Mouse (Mus musculus): ENCODE data around the gene Abcg5. TPM values are rescaled to one million over a fixed set of nuclear protein-coding genes. Genes with fewer than 3 reads are reported as not detected.

Abcg5 gene
- total and polyA plus RNA-seq, 3 experiments: not detected

- no peaks in the 10 kb centered on the region for H3K79me2 ChIP-seq (ENCODE audit: control insufficient read depth, insufficient read depth, low read length, poor library complexity)
- peaks cover 0 to 2% of the 10 kb centered on the region in 2 experiments; a peak in 2 of 4 replicates for H3K27me3 ChIP-seq (ENCODE audit: control insufficient read depth in 1 of 2, insufficient read depth in 2 of 2, low read length in 2 of 2)
- H3K4me1 ChIP-seq (ENCODE audit: control insufficient read depth in 1 of 2, insufficient read depth in 2 of 2, low read length in 2 of 2): no peaks in the 10 kb centered on the region
- DNase-seq (ENCODE audit: low read depth, low spot score): no peak
- no peak overlapping the region for H3K27ac ChIP-seq (ENCODE audit: control insufficient read depth, low read depth, low read length)
- H3K9ac ChIP-seq (ENCODE audit: control insufficient read depth, low read depth, low read length, poor library complexity, severe bottlenecking): no peak overlapping the region
- no peaks in the 10 kb centered on the region for H3K9me3 ChIP-seq (replicated peaks; ENCODE audit: insufficient read depth, low read length)
- H3K4me3 ChIP-seq (ENCODE audit: control insufficient read depth in 1 of 2, insufficient read depth in 1 of 2, low read depth in 2 of 2, low read length in 2 of 2): no peak overlapping the region
- no peak for TF ChIP-seq BHLHE40 (IDR thresholded peaks at IDR 0.05; ENCODE audit: borderline replicate concordance, low read depth, low read length)
- no peak for TF ChIP-seq MYC (IDR thresholded peaks at IDR 0.05; ENCODE audit: low read depth, low read length)
- no peaks in the 10 kb centered on the region for H3K36me3 ChIP-seq (ENCODE audit: control insufficient read depth in 1 of 2, insufficient read depth in 2 of 2, low read length in 2 of 2)
These were observed 61.6 kb downstream of the Abcg5 start for GRCm38 (mm10) chr17:84621209-84621608.

- H3K4me1 ChIP-seq (ENCODE audit: control insufficient read depth in 1 of 2, insufficient read depth in 2 of 2, low read length in 2 of 2): no peaks in the 10 kb centered on the region
- peaks cover 0 to 2% of the 10 kb centered on the region in 2 experiments; a peak in 2 of 4 replicates for H3K27me3 ChIP-seq (ENCODE audit: control insufficient read depth in 1 of 2, insufficient read depth in 2 of 2, low read length in 2 of 2)
- DNase-seq (ENCODE audit: low read depth, low spot score): no peak
- no peaks in the 10 kb centered on the region for H3K79me2 ChIP-seq (ENCODE audit: control insufficient read depth, insufficient read depth, low read length, poor library complexity)
- no peak overlapping the region for H3K27ac ChIP-seq (ENCODE audit: control insufficient read depth, low read depth, low read length)
- no peak overlapping the region for H3K9ac ChIP-seq (ENCODE audit: control insufficient read depth, low read depth, low read length, poor library complexity, severe bottlenecking)
- H3K9me3 ChIP-seq (replicated peaks; ENCODE audit: insufficient read depth, low read length): no peaks in the 10 kb centered on the region
- no peaks in the 10 kb centered on the region for H3K36me3 ChIP-seq (ENCODE audit: control insufficient read depth in 1 of 2, insufficient read depth in 2 of 2, low read length in 2 of 2)
- H3K4me3 ChIP-seq (ENCODE audit: control insufficient read depth in 1 of 2, insufficient read depth in 1 of 2, low read depth in 2 of 2, low read length in 2 of 2): no peak overlapping the region
- TF ChIP-seq TAL1 (IDR thresholded peaks at IDR 0.05; ENCODE audit: low read length) (no peak), POLR2AphosphoS5 (IDR thresholded peaks at IDR 0.05; ENCODE audit: borderline replicate concordance, low read depth, low read length) (no peak), ZNF384 (IDR thresholded peaks at IDR 0.05; ENCODE audit: low read depth, low read length) (no peak)
These were observed 62.2 kb downstream of the Abcg5 start for GRCm38 (mm10) chr17:84620610-84621009.

- H3K4me3 ChIP-seq (ENCODE audit: control insufficient read depth in 1 of 2, insufficient read depth in 1 of 2, low read depth in 2 of 2, low read length in 2 of 2): no peak overlapping the region
- H3K79me2 ChIP-seq (ENCODE audit: control insufficient read depth, insufficient read depth, low read length, poor library complexity): no peaks in the 10 kb centered on the region
- no peak overlapping the region for H3K9ac ChIP-seq (ENCODE audit: control insufficient read depth, low read depth, low read length, poor library complexity, severe bottlenecking)
- no peak for DNase-seq (ENCODE audit: low read depth, low spot score)
- no peak for TF ChIP-seq KAT2A (conservative IDR thresholded peaks at IDR 0.05; ENCODE audit: low read depth, low read length)
- H3K27me3 ChIP-seq (ENCODE audit: control insufficient read depth in 1 of 2, insufficient read depth in 2 of 2, low read length in 2 of 2): peaks cover 0 to 2% of the 10 kb centered on the region in 2 experiments; a peak in 2 of 4 replicates
- H3K27ac ChIP-seq (ENCODE audit: control insufficient read depth, low read depth, low read length): no peak overlapping the region
- no peaks in the 10 kb centered on the region for H3K36me3 ChIP-seq (ENCODE audit: control insufficient read depth in 1 of 2, insufficient read depth in 2 of 2, low read length in 2 of 2)
- H3K9me3 ChIP-seq (replicated peaks; ENCODE audit: insufficient read depth, low read length): no peaks in the 10 kb centered on the region
- H3K4me1 ChIP-seq (ENCODE audit: control insufficient read depth in 1 of 2, insufficient read depth in 2 of 2, low read length in 2 of 2): no peaks in the 10 kb centered on the region
These were observed 62.7 kb downstream of the Abcg5 start for GRCm38 (mm10) chr17:84620076-84620475.

- Histone ChIP-seq H3K9me3 (replicated peaks; ENCODE audit: insufficient read depth, low read length) (no peaks in the 10 kb centered on the region), H3K36me3 (ENCODE audit: control insufficient read depth in 1 of 2, insufficient read depth in 2 of 2, low read length in 2 of 2) (no peaks in the 10 kb centered on the region), H3K79me2 (ENCODE audit: control insufficient read depth, insufficient read depth, low read length, poor library complexity) (no peaks in the 10 kb centered on the region), H3K9ac (ENCODE audit: control insufficient read depth, low read depth, low read length, poor library complexity, severe bottlenecking) (no peak overlapping the region), H3K4me1 (ENCODE audit: control insufficient read depth in 1 of 2, insufficient read depth in 2 of 2, low read length in 2 of 2) (no peaks in the 10 kb centered on the region), H3K4me3 (ENCODE audit: control insufficient read depth in 1 of 2, insufficient read depth in 1 of 2, low read depth in 2 of 2, low read length in 2 of 2) (no peak overlapping the region), H3K27me3 (ENCODE audit: control insufficient read depth in 1 of 2, insufficient read depth in 2 of 2, low read length in 2 of 2) (peaks cover 0 to 2% of the 10 kb centered on the region in 2 experiments; a peak in 2 of 4 replicates), H3K27ac (ENCODE audit: control insufficient read depth, low read depth, low read length) (no peak overlapping the region)
- TF ChIP-seq MAZ (IDR thresholded peaks at IDR 0.05; ENCODE audit: low read depth, low read length) (no peak), CHD2 (IDR thresholded peaks at IDR 0.05; ENCODE audit: low read length) (no peak), ELF1 (IDR thresholded peaks at IDR 0.05; ENCODE audit: low read depth, low read length) (no peak), MYC (IDR thresholded peaks at IDR 0.05; ENCODE audit: low read depth, low read length) (no peak), GATA1 (IDR thresholded peaks at IDR 0.05; ENCODE audit: low read depth, low read length) (no peak), ETS1 (IDR thresholded peaks at IDR 0.05; ENCODE audit: low read depth, low read length) (no peak)
- DNase-seq (ENCODE audit: low read depth, low spot score): no peak
These were observed 63.7 kb downstream of the Abcg5 start for GRCm38 (mm10) chr17:84619112-84619511.

Data from MEL (cell line).